Mouse (Mus musculus) T-helper 2 cell (primary cell): ENCODE measurements around the gene Nptx2.

Experiments used
- in situ Hi-C: fragments of 300-600 bp; cut with MboI, MseI; formaldehyde crosslinking; loops from one replicate; pipeline ENCODE4 v1.15.1; 2025; ENCODE audit warnings: high pct_unique_total_duplicates

Nptx2 gene

GRCm38 (mm10) chr5:144565739-144566138, 20.0 kb downstream of the Nptx2 start:
- in situ Hi-C loops: no loop called here

GRCm38 (mm10) chr5:144585100-144585499, 39.4 kb downstream of the Nptx2 start:
- in situ Hi-C loops: no loop called here

GRCm38 (mm10) chr5:144591248-144591880, 45.7 kb downstream of the Nptx2 start:
- in situ Hi-C loops: no loop called here

- in situ Hi-C loops: no loop called here
Observed at GRCm38 (mm10) chr5:144594796-144595195, 49.1 kb downstream of the Nptx2 start.
